Mouse (Mus musculus): Measurements from ENCODE around the gene Col8a2.

The Col8a2 gene

GRCm38 (mm10) chr4:126286492-126286891 is at the start of gene Col8a2:
TSS of gene Col8a2 (plus strand) at chr4:126286793.
- no peak for DNase-seq

DNA sequence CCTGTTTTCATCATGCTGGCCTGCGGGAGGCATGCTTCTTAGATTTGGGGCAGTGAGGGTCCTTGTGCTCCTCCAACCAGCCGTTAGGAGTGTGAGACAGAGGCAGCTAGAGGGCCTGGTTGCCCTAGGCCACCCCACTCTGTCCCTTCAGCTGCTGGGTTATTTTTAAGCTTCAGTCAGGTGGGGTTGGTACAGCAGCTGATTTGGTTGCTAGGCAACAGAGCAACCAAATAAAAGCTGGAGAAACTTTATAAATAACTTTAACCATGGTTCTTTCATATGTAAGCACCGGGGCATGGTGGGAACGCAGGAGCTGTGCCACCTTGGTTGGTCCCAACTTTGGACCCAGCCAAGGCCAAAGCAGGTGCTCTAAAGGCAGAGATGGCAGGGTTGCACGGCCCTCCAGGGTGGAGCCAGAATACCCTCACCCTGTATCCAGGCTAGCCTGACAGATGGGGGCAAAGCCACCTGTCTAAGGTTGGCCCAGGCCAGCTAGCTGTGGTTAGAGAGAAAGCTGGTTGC is 48.8 kb upstream of the Col8a2 start:
- DNase-seq, result no peak

GRCm38 (mm10) chr4:126239862-126240475 is 46.6 kb upstream of the Col8a2 start:
- no peak for DNase-seq

DNA sequence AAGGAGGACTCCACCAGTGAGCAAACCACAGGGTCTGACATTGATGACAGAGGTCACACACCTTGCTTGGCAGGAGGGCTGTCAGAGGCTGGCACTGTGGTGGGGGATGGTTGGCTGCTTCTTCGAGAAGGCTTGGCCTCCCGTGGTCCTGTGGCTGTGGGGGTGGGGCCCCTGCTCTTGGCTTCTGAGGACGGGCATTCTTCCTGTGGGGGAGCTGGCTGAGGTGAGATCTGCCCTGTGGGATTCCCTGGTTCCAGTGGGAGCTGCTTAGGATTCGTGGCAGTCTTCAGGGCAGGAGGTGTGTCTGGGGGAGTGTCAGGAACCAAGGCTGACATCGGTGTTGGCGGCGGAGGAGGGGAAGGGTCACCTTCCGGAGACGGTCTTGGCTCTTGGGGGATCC is 44.6 kb upstream of the Col8a2 start:
- DNase-seq, result no peak

- DNase-seq, result no peak
Measured at GRCm38 (mm10) chr4:126242510-126242909, 44.1 kb upstream of the Col8a2 start.

DNA sequence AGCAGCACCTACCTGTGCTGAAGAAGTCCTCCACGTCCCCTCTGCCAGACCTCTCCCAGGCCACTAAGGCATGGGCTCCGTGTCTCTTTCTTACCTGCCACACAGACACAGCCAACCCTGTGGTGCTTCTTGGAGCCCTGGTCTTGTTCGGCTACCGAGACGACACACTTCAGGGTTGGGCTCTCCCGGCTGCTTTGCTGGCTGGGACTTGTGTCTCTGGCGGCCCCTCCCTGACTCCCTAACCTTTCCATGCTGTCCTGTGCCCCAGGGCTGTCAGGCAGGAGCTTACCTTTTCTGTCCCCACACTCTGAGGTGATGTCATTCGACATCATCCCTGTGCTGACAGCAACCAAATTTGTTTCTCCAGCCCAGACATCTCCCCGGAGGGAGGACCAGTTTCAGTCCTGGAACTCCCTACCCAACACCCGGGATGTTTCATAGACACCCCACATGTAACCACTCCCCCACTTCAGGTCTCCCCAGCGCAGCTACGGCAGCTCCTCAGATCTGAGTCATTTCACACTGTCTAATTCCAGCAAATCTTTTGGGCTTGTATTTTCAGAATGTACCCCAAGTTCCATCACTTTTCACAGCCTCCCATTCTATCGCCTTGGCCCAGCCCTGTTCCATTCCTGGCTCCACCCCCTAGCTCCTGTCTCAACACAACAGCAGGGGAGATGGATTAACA is 40.2 kb upstream of the Col8a2 start:
- no peak for DNase-seq

GRCm38 (mm10) chr4:126248261-126248868 is 38.2 kb upstream of the Col8a2 start:
- no peak for DNase-seq

DNA sequence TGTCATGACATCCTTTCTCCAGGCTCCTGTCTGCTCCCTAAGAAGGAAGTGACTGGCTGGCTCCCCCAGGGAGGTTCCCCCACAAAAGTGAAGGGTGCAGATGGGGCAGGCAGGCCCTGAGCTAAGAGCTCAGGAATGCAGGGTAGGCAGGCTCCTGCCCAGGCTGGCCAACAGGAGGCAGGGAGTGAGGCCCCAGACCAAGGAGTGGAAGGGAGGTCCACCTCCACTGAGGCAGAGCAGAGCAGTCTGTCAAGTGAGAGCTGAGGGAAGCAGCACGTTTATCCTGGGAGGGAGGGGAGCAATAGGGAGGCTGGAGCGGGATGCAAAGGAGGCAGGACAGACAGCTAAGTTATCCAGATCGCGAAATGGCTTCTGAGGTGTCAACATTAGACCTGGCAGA is 35.9 kb upstream of the Col8a2 start:
- no peak for DNase-seq

GRCm38 (mm10) chr4:126251655-126252254 is 34.8 kb upstream of the Col8a2 start:
- DNase-seq, result no peak

- no peak for DNase-seq
Measured at GRCm38 (mm10) chr4:126252411-126253237, 34.0 kb upstream of the Col8a2 start.

DNA sequence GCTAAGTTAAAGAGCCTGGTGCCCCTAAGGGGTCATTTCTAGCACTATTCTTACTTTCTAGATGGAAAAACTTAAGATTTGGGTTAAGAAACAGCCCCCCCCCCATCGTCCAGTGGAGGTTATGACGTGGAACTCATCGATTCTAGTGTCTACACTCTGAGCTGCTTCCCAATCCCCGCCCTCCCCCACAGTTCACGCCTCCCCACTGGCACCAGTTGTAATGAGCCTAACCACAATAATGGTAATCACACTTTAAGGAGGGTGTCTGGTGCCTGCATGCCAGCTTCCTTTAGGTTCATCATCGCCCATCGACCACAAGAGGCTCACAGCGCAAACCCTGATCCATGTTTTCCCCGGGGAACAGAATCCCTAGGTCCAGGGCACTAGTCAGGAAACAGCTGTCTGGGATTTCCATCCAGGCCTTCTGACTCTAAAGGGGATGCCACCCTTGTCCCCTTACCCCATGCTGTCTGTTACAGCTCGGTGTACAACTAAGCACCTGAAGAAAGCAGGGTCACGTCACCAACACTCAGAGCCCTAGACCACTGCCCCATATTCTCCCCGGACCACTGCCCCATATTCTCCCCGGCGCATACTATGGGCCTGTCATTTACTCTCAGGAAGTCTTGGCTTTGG is 32.8 kb upstream of the Col8a2 start:
- no peak for DNase-seq

- DNase-seq, result peak; percentile 59
Measured at GRCm38 (mm10) chr4:126254315-126255112, 32.1 kb upstream of the Col8a2 start.

- DNase-seq, result no peak
Measured at GRCm38 (mm10) chr4:126255113-126256001, 31.2 kb upstream of the Col8a2 start.

DNA sequence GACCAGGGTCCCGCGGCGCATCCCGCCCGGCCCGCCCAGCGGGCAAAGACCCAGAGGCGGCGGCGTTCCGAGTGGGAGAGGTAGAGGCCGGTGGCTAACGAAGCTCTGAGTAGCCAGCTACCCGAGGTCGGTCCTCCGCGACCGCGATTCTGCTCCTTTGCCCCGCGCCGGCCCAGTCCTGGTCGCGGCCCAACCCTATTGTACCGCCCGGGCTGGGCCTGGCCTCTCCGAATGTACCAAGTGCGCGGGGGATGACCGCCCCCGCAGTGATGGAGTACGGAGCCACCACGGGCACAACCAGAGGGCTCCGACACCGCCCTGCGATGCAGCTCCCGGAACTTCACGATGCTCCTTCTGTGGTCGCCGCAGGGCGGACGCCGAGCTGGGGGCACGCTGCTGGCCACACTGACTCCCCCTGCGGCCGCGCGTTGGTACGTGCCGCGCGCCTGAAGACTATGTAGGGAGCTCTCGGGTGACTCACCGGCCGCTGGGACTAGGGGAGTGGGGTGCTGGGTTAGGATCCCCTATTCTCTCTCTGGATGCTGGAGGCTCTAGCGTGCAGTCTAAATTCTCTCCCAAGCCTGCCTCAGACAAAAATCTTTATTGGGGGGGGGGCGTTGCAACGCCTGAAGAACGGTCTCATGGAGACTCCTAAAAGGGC is 30.3 kb upstream of the Col8a2 start, which contains the start of gene Map7d1:
Map7d1 (minus strand) TSS at position 213 of the 661 bp plus-strand sequence.
- peak; percentile 85 for DNase-seq

GRCm38 (mm10) chr4:126256967-126257881 is 29.4 kb upstream of the Col8a2 start:
- no peak for DNase-seq

DNA sequence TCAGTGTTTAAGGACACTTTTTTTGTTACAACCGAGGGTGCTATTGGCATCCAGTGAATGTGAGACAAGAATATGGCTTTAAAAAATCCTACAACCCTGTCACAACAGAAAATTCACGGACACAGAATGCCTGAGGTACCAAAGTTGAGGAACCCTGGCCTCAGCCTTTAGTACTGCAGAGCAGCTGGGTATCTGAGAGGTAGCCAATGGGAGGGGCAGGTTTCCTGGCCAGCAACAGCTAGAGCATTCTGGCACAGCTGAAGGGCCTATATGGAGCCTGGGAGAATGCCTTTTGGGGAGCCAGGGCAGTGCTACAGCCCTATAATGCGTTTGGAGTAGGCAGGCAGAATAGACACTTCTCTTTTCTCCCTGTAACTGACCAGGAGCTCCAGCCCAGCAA is 27.5 kb upstream of the Col8a2 start:
- DNase-seq, result no peak

DNA sequence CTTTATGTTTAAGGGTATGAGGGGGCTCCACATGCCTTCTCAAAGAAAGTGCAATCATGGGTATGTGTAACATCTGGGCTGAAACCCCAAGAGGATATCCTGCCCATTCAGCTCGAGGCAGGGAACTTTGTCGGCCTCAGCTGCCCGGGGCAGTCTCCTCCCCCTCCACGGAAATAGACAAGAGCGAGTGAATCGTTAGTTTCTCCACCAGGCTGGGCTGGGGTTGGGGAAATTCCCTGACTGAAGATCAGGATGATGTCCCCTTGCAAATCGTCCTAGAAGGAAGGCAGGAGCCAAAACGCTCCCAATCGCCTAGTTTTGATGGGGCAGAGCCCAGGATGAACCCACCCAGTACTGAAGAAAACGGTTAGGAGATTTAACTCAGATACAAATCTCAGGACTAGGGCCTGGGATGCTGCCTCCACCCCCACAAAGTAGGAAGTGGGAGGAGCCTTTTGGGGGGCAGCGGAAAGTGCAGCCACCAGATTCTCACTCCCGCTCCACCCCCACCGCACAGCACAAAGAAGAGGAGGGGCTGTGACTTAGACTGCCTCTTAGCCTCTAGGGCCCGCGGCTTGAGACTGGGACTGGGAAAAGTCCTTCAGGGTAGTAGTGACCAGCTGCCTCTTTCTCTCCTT is 27.0 kb upstream of the Col8a2 start:
- DNase-seq, result no peak

Data from right cerebral cortex, postnatal 14 days (tissue).